Mouse (Mus musculus): ENCODE data around the gene Zfp146.
"Not testable (repeated sequence)": the region's sequence is repeated elsewhere in the genome, so short reads cannot be mapped to it uniquely, and the experiment has no call there.

The Zfp146 gene

DNA sequence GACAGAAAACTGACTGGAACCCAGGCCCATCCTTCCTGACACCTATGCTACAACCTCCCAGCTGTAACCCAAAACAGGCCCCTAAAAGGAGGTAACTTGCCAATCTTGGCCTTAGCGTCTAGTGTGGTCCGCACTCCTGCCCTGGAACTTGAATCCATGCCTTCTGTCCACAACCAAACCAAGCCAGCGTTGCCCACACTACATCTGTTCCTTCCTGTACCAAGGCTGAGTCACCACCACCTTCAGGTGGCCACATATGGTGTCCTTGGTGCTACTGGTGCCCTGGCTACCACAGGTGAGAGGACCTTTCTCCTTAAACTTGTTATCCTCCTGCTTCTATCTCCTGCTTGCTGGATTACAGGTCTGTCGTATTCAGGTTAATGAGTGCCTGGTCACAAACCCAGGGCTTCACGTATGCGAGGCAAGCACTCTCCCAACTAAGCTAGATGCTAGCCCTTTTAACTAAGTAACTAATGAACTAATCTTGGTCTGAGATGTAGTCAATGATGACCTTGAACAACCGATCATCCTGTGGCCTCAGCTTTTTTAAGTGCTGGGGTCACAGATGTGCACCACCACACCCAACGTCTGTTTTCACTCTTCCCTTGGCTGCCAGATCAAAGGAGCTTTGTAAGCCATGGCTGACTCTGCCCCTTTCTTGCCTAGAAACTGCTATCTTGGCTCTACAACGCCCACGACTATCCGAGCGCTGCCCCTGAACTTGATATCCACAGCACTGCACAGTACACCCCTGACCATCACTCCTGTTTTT lies 19.0 kb upstream of the Zfp146 start:
- DNase-seq = no peak

DNA sequence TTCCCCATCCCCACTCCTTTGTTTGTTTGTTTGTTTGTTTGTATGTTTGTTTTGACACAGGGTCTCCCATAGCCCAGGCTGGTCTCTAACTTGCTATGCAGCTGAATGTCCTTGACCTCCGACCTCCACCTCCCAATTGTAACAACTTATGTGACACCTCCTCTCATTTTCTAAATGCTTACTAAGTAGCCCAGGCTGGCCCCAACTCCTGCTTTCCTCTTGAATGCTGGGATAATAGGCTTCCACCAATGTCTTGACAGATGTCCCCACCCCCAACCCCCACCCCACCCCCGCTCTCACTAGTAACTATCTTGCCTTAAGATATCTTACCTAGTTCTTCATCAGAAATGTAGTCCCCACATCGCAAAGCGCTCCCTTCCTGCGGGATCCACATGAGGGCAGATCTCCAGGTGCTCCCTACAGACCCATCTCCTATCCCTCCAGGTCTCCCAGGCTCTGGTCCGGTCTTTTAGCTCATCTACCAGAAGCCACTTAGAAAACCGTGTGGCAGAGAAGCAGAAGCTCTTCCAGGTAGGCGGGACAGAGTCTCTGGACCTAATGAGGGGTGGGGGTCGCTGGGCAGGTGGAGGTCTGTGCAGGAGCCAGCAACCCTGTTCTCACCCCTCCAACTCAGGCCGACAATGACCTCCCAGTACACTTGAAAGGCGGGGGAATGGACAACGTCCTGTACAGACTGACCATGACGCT lies 15.2 kb upstream of the Zfp146 start:
- no peak for DNase-seq

DNA sequence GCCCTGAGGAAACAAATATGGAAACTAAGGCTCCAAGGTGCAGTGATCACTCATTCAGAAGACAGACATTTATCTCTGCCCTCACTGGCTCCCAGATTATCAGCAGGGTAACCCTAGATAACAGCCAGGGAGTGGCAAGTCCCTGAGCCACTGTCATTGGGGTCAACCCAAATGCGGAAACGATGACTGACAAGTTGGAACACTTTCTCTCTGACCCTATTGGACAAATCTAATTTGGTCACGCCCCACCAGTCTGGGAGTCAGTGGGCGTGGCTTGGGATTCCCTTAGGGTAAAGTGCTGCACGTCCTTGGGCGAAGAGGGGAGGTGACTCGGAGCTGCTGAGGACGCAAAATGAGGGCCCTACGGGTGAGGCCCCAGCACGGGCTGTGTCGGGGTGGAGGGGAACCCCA lies 14.3 kb upstream of the Zfp146 start, which contains the start of gene Cox7a1:
TSS of gene Cox7a1 (plus strand) at position 266 of the 411 bp plus-strand sequence.
- peak; percentile 95 for DNase-seq

DNA sequence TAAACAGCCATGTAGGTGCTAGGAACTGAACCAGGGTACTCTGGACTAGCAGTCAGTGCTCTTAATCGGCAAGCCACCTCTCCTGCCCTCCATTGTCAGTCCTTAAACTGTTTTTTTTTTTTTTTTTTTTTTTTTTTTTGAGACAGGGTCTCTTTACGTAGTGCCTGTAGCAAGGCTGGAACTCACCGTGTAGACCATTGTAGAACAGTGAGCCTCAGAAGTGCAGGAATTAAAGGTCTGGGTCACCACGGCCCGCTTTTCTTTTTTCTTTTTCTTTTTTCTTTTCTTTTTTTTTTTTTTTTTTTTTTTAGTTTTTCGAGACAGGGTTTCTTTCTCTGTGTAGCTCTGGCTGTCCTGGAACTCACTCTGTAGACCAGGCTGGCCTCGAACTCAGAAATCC lies 13.6 kb upstream of the Zfp146 start:
- not testable (repeated sequence) for DNase-seq

DNA sequence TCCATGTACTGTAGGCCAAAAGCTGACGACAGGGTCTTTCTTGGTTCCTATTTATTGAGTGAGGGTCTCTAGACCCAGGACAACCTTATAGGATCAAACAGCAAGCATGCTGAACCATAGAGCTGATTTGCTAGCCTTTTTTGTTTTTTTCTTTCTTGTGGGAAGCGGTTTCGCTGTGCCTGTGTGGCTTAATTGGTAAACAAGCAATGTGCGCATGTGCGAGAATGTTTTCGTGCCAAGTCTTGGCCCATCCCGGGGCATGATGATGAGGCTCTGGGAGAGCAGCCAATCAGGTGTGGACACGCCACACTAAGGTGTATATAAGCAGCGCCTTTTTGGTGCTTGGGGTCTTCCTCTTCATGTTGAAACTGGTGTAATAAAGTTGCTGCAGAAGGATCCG lies 12.4 kb upstream of the Zfp146 start:
- DNase-seq = not testable (repeated sequence)

DNA sequence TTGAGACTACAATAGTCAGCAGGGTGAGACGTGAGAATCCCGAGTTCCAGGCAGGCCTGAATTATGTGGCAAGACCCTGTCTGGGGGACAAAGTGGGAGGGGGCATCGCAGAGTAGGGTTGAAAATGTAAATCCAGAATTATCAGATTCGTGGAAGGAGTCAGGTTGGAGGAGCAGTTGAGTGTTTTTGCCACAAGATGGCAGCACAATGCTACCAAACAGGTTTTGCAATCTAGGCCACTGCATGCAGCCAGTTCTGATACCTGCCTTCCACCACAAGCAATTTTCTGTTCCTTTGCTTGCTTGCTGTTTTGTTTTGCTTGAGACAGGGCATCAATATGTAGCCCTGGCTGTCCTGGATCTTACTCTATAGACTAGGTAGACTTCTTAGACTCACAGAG lies 11.8 kb upstream of the Zfp146 start:
- peak; percentile 79 for DNase-seq

DNA sequence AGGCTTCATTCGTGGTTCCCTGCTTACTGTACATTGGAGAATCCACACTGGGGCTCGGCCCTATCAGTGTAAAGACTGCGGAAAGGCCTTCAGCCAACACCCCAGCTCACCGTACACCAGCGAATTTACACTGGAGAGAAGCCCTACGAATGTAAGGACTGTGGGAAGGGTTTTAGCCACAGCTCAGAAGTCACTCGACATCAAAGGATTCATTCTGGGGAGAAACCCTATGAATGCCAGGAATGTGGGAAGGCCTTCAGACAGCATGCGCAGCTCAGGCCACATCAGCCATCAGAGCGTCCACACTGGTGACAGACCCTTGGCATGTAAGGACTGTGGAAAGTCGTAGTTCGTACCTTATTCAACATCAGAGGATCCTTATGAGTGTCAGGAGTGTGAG lies 8.7 kb upstream of the Zfp146 start:
- no peak for DNase-seq

DNA sequence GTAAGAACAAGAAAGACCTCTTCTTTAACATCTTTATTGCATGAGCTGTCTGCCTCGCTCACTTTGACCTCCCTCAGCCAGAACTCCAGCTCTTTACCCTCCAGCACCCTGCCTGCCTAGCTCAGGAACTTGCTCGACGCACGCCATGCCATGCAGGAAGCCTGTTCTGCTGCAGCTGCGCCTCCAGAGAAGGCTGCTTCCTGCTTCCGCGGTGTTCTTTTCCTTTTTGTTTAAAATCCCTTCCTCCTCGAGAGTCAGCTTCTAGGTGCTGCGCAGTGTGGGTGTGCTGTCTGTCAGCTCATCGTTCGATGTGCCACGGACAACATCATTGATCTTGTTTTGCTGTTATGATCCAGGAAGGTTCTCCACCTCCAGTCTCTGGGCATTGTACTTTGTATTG lies 6.9 kb upstream of the Zfp146 start:
- no peak for DNase-seq

DNA sequence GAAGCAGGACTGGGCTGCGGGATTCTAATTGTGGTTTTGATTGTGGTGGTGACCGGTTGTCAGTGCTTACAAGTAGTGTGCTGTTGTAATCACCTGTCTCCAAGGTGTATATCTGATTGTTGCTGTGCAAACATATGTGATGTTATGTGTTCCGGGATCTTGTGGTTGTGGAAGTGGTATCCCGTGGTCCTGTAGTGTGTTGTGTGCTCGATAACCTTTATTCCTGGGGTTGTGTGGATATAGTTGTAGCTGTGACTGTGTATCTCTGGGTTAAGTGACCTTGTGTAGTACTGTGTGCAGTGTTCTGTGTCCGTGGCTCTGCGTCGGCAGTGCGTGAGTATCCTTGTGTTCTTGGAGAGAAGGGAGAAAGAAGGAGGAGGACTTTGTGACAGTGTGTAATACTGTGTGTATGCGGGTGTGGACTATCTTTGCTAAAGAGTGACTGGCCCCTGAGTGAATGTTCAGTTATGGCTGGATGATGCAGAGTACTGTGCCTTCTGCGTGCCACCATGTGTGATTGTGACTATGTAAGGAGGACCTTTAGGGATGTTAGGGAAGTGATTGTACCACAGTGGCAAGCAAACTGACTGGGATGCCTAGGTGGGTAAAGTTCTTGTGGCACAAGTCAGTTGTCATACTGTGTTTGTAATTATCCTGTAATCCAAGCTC lies 867 bp upstream of the Zfp146 start:
- no peak for DNase-seq

DNA sequence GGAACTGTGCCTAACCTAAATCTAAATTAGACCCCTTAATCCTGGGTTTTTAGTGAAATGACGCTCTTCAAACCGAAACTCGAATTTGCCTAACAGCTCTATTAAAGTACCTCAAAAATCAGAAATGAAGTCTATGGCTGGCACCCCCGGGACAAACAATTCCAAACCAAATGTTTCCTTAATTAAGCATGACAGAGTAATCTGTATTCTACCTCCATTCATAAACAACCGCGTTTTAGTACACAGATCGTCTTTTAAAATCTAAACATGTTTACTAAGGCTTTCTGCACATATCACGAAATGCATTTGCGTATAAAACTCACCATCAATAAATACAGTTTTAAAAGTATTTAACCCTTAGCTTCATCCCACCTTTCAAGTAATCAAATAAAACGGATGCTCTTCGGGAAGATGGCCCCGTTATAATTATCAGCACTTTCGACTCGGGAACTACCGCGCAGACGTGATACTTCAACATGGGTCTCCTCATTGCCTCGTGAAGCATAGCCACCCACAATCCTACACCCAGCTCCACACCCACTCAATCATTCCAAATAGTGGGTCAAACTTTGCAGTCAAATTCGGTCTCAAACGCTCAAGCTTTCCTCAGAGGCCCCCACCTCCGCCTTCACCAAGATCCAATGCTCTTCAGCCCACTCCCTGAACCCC lies 502 bp downstream of the Zfp146 start:
- DNase-seq = no peak

DNA sequence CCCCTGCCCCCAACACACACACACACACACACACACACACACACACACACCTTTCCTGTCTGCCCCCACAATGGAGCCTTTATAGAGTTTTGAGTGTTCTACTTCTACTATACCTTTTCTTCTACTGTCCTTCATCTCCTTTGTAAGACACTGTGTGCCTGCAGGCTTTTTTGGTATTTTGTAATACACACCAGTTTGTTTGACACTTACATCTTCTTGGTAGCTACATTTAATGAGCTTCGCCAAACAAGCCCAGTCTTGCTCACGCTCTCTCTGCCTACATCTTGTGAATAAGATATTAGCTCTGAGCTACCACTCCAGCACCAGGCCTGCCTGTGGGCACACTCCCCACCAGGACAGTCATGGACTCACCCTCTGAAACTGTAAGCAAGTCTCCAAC lies 4.8 kb downstream of the Zfp146 start:
- no peak for DNase-seq

DNA sequence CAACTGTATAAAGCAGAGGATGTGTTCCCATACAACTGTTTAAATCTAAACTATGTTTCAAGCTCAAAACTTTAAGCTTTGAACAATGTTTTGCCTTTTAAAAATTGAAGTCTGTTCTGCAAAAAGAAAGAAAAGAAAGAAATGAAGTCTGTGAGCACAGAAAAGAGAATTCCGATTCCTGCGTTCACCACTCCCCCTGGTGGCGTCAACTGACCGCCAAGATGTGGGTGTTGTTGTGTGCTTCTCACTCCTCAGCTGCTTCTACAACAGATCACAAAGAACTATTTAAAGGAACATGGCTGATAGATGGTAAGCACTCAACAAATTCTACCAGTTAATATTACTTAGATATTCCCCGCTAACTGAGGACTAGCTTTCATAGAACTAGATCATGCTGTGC lies 6.4 kb downstream of the Zfp146 start:
- DNase-seq = no peak

DNA sequence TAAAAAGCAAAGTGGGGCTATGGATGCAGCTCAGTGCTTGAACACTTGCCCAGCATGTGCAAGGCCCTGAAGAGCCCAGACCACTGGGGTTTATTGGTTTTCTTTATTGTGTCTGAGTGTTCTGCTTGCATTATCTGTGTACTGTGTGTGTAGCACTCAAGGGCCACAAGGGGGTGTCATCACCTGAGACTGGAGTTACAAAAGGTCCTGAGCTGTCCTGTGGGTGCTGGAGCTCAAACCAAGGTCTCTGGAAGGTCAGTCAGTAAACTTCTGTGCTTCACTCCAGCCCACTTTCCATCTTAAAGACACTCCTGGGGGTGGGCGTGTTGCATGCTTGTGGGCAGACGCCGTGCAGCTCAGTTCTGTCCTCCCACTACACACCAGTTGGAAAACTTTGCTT lies 14.0 kb downstream of the Zfp146 start:
- DNase-seq = no peak

DNA sequence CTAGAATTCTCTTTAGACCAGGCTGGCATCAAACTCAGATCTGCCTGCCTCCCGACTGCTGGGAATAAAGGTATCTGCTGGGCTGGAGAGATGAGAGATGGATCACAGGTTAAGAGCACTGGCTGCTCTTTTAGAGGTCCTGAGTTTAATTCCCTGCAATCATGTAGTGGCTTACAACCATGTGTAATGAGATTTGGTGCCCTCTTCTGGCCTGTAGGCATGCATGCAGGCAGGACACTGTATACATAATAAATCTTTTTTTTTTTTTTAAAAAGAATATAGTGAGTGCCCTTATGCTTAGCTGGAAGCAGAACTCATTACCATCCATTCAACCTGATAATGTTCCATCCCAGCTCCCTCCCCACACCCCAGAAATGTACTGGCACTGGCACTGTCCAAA lies 15.5 kb downstream of the Zfp146 start:
- DNase-seq = no peak

DNA sequence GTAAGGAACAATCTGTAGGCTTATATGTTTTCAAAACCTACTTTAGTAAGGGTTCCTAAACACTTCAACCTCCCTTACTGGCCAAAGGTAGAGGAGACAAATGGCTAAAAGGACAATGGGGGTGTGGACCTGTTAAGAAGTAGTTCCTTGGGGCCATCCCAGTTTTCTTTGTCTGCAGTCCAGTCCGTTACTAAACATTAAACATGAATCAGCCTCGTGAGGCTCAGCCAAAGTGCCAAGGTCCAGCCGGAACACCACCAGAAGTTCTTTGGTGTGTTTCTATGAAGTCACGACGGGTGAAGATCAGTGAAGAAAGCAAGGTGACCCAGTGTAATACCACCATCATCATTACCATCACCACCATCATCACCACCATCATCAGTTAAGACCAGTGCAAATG lies 22.5 kb downstream of the Zfp146 start:
- peak; percentile 80 for DNase-seq

DNA sequence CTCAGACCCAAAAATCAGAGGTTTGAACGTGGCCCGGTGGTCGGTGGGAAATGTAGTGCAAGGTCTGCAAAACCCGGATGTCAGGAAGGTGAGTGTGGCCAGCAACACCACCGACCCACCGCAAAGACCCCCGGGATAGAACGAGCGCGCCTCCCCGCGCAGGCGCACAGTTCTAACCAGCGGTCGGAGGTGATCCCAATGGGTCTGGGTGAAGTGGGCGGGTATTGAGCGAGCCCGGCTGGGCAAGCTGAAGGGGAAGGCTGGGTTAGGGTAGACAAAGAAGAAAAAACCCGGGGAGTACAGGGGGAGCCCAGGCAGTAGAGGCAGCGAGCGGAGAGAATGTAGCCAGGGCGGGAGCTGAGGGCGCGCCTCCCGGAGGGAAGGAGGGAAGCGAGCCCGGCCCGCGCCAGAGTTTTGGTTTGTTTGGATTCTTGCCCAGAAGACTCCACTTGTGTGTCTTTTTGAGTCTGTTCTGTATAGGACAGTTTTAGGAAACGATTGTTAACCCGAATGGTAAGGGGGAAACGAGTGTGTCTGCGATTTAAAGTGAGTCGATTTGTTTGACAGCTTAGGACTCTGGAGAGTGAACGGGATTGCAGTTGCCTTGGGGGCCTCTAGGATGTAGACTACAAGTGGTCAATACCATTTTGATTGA lies 25.9 kb downstream of the Zfp146 start:
- peak; percentile 49 for DNase-seq

DNA sequence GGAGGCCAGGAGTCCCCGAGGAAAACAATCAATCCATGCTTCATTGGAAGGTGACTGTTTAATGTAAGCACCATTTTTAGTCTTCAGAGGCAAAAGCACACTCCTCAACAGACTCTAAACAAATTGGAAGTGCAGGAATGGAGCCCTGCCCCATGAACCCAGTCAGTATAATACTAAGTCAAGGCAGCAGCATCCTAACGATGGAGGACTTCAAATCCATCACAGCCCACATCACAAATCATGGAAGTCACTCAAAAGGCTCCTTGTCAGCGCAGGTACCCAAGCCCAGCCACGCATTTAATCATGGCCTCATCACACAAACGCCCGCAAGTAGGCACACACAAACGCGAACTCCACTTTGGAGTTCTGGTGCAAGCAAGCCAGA lies 26.4 kb downstream of the Zfp146 start:
- no peak for DNase-seq

DNA sequence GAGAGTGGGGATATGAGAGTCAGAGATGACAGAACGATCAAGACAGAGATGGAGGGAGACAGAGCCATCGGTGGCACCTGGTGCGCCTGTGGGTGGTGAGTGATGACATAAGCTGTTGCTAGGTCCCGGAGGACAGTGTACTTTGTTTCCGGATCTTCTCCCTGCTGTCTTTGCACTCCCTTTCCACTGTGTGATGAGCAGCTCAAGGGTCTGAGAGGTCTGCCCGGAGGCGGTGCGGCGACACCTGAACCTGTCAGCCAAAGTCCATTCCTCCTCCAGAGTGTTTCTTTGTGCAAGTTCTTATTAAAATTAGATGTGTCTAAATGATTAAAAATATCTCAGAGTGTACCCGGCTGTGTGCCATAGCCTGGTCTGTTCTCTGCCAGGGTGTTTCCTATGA lies 32.7 kb downstream of the Zfp146 start:
- DNase-seq = peak; percentile 49

DNA sequence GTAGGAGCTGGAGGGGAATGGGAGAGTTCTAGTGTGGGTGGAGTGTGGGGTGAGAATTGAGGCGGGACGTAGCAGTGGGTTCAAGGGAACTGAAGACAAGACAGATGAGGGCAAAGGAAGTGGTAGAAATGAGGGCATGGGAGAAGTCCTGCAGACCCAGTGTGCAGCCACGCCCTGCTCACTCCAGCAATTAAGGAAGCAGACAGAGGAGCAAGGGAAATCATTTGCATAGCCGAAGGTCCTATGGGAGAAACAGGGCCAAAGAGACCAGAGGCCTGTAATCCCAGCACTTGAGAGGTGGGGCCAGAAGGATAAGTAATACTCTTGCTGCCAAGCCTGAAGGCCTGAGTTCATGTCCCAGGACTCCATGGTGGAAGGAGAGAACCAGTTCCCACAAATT lies 37.2 kb downstream of the Zfp146 start:
- DNase-seq = no peak

DNA sequence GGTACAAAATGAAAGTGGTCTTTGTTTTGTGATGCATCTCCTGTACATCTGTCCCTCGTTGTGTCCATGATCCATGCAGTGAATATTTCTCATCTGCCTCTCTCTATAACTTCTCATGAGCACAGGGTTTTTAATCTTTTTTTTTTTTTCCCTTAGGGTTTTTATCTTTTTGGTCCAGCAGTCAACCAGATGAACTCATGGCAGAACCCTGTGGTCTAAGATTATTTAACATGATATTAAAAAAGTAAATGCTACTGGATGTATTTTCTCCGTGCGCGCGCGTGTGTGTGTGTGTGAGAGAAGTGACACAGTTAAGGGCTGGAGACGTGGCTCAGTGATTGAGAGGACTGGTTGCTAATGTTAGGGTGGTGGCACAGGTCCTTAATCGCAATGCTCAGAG lies 39.6 kb downstream of the Zfp146 start:
- DNase-seq = no peak

DNA sequence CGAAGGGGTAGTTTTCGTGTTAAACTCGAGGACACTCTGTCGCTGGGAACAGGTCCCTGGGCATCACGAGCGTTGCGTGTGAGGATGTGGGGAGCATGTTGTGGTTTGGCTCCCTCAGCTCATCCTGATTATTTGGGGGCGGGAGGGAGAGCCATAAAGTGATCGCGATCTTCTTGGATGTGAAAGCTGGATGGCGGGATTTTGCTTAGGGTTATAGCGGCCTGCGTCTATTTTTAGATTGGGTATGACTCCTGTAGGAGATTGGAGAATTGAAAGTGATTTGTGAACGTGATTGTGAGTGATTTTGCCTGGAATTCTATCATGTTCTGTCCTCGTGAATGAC lies 47.4 kb downstream of the Zfp146 start:
- DNase-seq = no peak

DNA sequence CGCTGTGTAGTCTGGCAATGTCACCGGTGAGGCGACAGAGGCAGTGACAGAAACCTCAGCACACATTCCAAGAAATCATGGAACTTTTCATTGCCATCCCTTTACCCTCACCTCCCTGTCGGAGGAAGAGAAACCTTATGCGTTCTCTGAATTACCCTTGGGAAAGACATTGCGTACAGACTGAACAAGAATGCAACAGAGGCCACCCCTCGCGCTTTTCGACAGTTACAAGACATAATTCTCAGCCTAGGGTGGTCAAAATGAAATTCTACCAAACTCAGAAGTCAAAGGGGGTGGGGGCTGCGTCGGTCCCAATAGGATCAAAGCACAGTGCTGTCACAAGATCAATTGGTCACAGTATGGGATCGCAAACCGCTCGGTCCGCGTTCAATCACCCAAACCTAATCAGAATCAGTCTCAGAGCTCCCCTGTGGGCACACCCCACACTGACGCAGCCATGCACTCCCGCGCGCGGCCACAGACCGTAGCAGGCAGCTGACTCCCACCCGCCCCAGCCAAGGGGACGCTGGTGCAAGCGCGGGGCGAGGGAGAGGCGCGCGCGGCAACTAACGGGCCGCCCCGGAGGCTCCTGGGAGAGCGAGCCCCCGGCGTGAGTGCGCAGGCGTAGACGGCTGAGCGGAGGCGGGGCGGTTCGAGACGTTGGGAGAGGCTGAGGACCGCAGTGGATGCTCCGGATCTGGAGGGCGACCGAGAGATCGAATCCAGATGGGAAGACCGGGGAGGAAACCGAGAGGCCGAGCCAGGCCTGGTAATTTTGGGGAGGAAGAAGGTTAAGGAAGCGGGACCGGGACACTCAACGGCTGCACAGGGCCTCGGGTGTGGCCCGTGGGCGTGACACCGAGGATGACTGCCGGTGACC lies 48.0 kb downstream of the Zfp146 start, which contains the start of gene Zfp382:
TSS of gene Zfp382 (plus strand) at position 635 of the 880 bp plus-strand sequence.
- peak; percentile 78 for DNase-seq
